Mouse (Mus musculus): ENCODE results near the gene Trim40.

DNA sequence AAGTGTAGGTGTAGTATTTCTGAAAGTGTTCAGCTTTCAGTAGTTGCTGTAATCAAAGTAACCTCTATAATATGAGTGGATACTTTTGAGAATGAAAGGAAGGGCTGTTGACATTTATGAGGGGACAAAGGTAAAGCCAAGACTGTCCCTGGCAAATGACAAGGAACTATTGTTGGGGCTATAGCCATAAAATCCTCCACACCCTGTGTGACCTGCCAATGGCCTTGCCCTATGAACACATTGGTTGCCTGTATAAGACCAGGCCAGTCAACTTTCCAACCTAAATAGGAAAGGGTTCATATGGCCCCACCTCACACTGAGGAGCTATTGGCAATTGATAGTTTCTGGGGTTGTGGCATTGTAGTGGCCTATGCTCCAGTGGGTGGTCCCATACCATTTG lies 7.1 kb upstream of the Trim40 start:
- TF ChIP-seq CTCF (IDR thresholded peaks at IDR 0.05; ENCODE audit: low read depth) (no peak), EP300 (IDR thresholded peaks at IDR 0.05; ENCODE audit: low read depth) (no peak)

Data from heart, postnatal 0 days (tissue).